In genomic region chr2:152080685-152081541, GRCm38 (mm10) we compare ENCODE assay signal across 8 mouse cellular contexts. TPM values are rescaled to one million over a fixed set of nuclear protein-coding genes. Genes with fewer than 3 reads are reported as not detected.
A peak's percentile ranks its signal among the peaks of the same experiment; 100 is the strongest.
DNase-seq lines count a peak whose midpoint lies in the region; ATAC-seq and TF ChIP-seq lines count a peak whose summit lies in the region.

Gene Scrt2, plus strand, starts transcription at chr2:152081529.

- ATAC-seq in midbrain, embryonic 11.5 days (ENCODE audit: low FRiP score) = peak; percentile 71

- no peaks in the 10 kb centered on the region for H3K36me3 ChIP-seq in kidney, adult 2 months (ENCODE audit: control insufficient read depth, insufficient read depth, low read length)
- H3K36me3 ChIP-seq in midbrain, embryonic 11.5 days (ENCODE audit: control insufficient read depth, insufficient read depth, low read length) = no peaks in the 10 kb centered on the region

- no peak within 1 kb of the TSS for H3K27ac ChIP-seq in kidney, adult 2 months (ENCODE audit: insufficient read depth, low read depth, low read length)
- peak within 1 kb of the TSS; percentile 91 for H3K27ac ChIP-seq in midbrain, embryonic 11.5 days (ENCODE audit: low read depth, low read length)

- H3K4me3 ChIP-seq in kidney, adult 2 months (ENCODE audit: insufficient read depth, low read depth, low read length) = peak within 1 kb of the TSS; percentile 18; the same call in 1 of the 2 replicates
- H3K4me3 ChIP-seq in midbrain, embryonic 11.5 days (ENCODE audit: low read depth, low read length) = peak within 1 kb of the TSS; percentile 73

- TF ChIP-seq POLR2A in kidney, adult 2 months (IDR thresholded peaks at IDR 0.05; ENCODE audit: low read depth, low read length) = no peak

- H3K4me2 ChIP-seq in midbrain, embryonic 11.5 days = peak within 1 kb of the TSS; percentile 83

- peak within 1 kb of the TSS; percentile 91 for H3K9ac ChIP-seq in midbrain, embryonic 11.5 days (ENCODE audit: low read length)

- no peak for DNase-seq in kidney, adult 2 months
- DNase-seq in kidney, adult 18-20 months = no peak
- DNase-seq in brain, adult 2 months (ENCODE audit: low read depth, low spot score) = peak; percentile 70
- peak; percentile 25 to 36 for DNase-seq in heart, adult 9 months (ENCODE audit: low spot score in 2 of 2)
- DNase-seq in kidney, postnatal 4 days = peak; percentile 19 to 40
- peak; percentile 96 for DNase-seq in midbrain, embryonic 11.5 days (ENCODE audit: low spot score, missing footprints)
- no peak for DNase-seq in T-cell, adult 2 months (ENCODE audit: low spot score)
- DNase-seq in gastrocnemius, postnatal 25 days = no peak

- no peaks in the 10 kb centered on the region for H3K9me3 ChIP-seq in midbrain, embryonic 11.5 days (ENCODE audit: control insufficient read depth, low read length)

- H3K27me3 ChIP-seq in kidney, adult 2 months (replicated peaks; ENCODE audit: control insufficient read depth, insufficient read depth, low read length) = no peaks in the 10 kb centered on the region
- peaks cover 2% of the 10 kb centered on the region; the same call in 1 of the 2 replicates for H3K27me3 ChIP-seq in midbrain, embryonic 11.5 days (ENCODE audit: control insufficient read depth, insufficient read depth, low read length)

- H3K4me1 ChIP-seq in kidney, adult 2 months (ENCODE audit: control insufficient read depth, insufficient read depth, low read length) = no peaks in the 10 kb centered on the region
- H3K4me1 ChIP-seq in midbrain, embryonic 11.5 days (ENCODE audit: control insufficient read depth, insufficient read depth, low read length) = peaks cover 6% of the 10 kb centered on the region; the same call in 1 of the 2 replicates

- TF ChIP-seq CTCF in kidney, adult 2 months (conservative IDR thresholded peaks at IDR 0.05; ENCODE audit: insufficient read depth, insufficient read length, low read depth, low read length) = no peak

- WGBS in kidney, adult 2 months = 1% methylated on average over 24 of the region's 24 CpGs
- WGBS in midbrain, embryonic 11.5 days = 2% methylated on average over 24 of the region's 24 CpGs

RNA-seq across cellular contexts. Expression of gene Scrt2, which starts in this region (rescaled TPM):
- polyA plus RNA-seq in kidney, adult 2 months (2012; rRNA removed) = not detected in 2 replicates
- polyA plus RNA-seq in midbrain, embryonic 11.5 days (2014; fragmentation: Nextera tagmentation; extraction: Ambion mirVana) = 10.0 and 11.0 TPM in 2 replicates
- total RNA-seq in gastrocnemius, postnatal 25 days (2021) = not detected

Comparison
In these comparisons a context has a peak if more than half of its experiments do, and no peak if none do; other contexts are left out.
1. RNA of gene Scrt2 (polyA plus RNA-seq): 10.0 to 11.0 TPM in midbrain, embryonic 11.5 days; not detected in kidney, adult 2 months; every median in the first group is over 10 times any median in the second.
2. DNase-seq: peak in brain, adult 2 months (single experiment), heart, adult 9 months (2 of 2), kidney, postnatal 4 days (2 of 2) and midbrain, embryonic 11.5 days (single experiment); none in kidney, adult 2 months (single experiment), kidney, adult 18-20 months (single experiment), T-cell, adult 2 months (single experiment) and gastrocnemius, postnatal 25 days (single experiment).